Mouse (Mus musculus) spleen, adult 2 months (tissue): ENCODE results near the gene Zbtb17.
A peak's percentile ranks its signal among the peaks of the same experiment; 100 is the strongest.

Experiments
- CTCF ChIP-seq: fragments of 200-500 bp; IDR thresholded peaks from 2 replicates; pipeline ENCODE4 v1.5.1; 2011; ENCODE audit warnings: mild to moderate bottlenecking, inconsistent platforms; ENCODE audit not compliant: insufficient read depth, insufficient read length, insufficient replicate concordance; ENCODE audit errors: extremely low read depth
- POLR2A ChIP-seq: fragments of 200-500 bp; IDR thresholded peaks from 2 replicates; pipeline ENCODE4 v1.6.1; 2011; ENCODE audit warnings: low read depth, low read length, inconsistent platforms

DNA sequence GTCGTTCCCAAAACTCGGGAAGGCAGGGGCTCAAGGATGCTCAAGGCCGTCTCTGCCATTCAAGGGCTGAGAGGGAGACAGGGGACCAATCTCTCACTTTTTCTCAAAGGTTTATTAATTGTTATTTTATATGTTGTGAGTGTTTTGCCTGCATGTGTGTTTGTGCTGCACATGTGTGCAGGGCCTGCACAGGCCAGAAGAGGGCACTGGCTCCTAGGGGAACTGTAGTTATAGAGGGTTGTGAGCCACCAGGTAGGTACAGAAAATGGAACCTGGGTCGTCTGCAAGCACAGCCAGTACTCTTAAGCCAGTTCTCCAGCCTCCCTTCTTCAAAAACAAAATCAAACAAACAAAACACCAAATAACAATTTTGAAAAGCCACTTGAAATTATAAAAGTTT is 44.2 kb downstream of the Zbtb17 start:
- TF ChIP-seq POLR2A (no peak), CTCF (peak; percentile 15; the same call in 1 of the 2 replicates)
